Mouse (Mus musculus) c-Kit-positive CD71-positive TER-119-positive erythroid progenitor cells, embryonic 14.5 days (primary cell): ENCODE measurements around the gene Srf.

Experiments
- DNase-seq: peaks from one replicate; pipeline ENCODE4 v3.0.0-alpha.2; 2013; ENCODE audit warnings: low spot score

The Srf gene

DNA sequence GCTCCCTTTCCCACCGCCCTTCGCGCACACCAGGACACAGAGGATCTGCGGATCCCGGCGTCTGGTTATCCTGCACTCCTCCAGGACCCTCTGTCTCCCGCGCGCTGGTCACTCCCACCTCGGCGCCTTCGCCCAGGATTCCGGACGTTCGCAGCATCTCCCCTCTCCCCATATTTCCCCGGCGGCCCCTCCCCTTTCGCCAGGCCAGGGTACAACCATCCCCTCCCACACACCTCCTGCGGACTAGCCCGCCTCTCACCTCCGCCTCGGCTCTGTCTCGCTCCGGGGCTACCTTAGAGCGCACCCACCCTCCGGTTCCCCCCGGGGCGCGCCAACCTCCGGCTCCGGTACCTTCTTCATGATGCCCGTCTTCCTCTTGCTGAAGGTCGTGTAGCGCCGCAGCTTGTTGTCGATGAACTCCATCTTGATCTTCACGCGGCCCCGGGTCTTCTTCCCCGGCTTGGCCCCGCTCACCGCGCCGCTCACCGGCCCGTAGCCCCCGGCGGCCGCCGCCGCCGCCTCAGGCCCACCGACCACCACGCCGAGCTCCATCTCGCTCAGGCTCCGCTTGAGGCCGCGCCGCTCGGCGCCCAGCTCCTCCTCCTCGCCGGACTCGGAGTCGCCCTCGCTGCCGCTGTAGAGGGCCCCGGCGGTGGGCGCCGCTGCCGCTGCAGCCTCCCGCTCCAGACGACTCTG lies 850 bp downstream of the Srf start:
- no peak for DNase-seq

DNA sequence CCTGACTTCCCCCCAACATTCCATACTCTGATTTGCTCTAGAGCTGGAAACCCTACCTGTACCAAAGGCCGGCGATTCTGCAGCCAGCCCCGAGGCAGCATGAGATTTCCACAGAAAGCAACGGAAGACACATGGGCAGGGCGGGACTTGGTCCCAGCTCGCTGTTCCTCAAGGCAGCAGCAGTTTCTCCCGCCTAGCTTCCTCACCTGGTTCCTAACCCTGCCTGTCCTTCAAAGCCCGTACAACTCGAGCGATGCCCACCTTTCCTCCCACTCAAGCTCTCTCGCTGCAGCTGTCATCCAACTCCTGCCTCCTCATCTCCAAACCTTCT lies 1.4 kb downstream of the Srf start:
- peak; percentile 33 for DNase-seq

DNA sequence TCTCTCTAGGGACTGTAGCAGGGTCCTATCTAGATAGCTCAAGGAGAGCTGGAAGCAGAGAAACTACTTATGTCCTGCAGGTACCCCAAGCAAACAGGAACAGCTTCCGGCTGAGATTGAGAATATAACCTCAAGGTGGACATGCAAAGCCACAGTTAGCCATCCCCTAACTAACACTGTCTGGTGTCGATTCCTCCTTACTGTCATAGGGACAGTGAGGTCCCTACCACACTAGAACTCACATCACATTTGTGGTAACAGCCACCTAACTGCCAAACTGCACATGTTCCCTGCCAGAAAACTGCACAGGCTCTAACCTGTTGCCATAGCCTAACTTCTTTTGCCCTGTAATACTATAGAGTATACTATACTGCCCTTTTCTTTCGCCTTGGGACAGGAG lies 2.0 kb downstream of the Srf start:
- no peak for DNase-seq

DNA sequence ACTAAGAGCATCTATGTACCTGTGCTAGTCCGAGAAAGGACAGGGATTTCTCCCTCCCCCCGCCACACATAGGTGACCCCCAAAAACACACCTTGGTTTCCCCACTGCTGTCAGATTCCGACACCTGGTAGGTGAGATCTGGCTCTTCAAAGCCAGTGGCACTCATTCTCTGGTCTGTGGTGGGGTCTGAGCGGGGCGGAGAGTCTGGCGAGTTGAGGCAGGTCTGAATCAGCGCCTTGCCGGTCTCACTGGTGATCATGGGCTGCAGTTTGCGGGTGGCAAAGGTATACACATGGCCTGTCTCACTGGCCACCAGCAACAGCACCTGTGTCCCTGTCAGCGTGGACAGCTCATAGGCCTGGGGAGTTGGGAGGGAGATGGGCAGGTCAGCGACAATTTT lies 2.5 kb downstream of the Srf start:
- DNase-seq = no peak

DNA sequence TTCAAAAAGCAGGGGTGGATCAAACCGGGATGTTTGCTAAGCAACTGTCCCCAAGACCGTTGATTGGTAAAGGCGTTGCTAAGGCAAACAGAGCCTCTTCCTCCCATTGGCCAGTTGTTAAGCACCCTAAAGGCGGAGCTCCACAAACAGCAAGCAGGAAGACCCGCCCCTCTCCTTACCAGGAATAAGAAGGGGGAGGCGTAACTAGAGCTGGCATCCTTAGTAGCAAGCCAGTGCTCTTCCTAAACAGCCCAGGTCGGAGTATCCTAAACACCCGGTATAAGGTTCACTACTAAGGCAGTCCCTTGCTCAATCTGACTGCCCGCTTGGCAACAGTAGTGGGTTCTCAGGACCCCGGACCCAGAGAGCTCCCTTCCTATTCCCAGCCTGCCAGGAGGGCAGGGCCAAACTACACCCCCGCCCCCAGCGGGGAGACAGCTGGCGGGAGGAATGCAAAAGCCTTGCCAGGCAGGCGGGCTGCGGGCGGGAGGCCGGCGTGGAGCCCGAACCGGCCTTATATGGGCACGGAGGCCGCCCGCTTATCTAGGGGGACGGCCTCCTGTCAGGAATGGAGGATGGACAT lies 3.0 kb downstream of the Srf start:
- peak; percentile 76 for DNase-seq

DNA sequence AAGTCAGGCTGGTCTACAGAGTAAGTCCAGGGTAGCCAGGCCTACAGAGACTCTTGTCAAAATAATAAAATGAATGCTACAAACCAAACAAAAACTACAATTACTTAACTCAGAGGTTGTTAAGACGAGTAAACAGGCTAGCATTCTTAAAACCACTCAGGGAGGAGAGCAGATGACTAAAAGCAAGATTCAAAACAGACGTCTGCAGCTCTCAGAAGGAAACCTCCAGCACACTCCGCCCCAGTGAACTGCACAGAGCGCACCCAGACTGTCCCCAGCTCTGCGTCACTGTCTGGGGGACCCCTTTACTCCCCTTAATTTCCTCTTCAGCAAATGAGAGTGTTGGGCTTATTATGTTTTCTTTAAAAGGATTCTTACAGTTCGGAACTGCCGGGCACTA lies 3.8 kb downstream of the Srf start:
- DNase-seq = no peak

DNA sequence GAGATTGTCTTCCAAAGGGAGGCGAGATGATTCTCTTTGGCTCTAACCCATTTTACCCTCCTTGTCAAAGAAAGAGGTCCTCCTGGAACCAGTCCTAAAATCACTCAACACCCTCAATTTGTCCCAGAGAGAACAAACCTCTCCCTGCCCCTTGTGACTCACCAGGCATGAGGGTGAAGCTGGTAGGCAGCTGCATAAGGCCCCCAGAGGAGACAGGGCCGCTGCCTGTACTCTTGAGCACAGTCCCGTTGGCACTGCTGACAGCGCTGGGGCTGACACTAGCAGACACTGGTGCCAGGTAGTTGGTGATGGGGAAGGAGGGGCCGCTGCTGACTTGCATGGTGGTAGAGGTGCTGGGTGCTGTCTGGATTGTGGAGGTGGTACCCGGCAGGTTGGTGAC lies 4.6 kb downstream of the Srf start:
- no peak for DNase-seq

DNA sequence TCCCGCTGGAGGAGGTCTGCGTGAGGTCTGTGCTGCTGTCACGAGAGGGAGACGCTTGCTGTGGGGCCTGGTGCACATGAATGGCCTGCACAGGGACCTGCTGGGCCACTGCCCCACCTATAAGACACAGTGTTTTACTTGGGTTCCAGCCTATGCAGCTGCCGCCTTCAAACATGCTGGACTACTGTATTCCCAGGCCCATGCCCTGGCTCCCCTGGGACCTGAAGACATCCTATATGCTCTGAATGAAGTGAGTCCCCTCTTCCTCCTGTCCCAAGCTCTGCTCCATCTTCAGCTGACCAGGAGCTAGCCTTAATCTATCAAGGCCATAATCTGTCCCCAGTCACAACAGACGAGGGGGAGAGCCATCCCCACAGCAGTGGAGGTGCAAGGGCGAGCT lies 5.1 kb downstream of the Srf start:
- no peak for DNase-seq

DNA sequence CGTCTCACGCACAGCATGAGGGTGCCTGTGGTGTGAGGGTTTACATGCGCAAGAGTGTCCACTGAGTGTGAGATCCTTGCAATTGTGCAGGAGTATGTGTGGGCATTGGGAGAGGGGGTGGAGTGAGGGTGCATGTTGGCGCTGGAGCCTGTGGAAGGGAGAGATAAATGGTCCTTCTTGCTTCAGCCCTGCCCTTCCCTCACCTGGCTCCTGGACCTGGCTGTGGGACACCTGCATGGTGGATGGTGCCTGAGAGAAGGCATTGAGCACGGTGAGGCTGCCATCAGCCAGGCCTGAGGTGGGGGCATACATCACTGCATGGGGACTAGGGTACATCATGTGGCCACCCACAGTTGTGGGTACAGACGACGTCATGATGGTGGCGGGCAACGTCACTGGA lies 6.3 kb downstream of the Srf start:
- DNase-seq = no peak

DNA sequence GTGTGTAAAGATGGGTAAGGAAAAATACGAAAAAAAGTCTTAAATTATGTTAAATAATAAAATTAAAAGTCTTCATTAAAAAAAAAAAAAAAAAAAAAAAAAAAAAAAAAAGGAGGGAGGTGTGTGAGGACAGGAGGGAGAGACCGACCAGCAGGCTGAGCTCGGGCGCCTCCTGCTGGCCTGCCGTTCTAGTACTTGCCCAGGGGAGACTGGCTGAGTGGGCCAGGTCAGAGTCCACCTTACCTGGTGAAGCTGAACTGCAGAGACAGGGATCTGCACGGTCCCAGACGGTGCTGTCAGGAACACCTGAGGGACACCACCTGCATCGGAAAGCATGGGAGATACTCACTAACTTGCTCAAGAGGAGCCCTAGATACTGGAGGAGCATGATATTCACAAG lies 6.8 kb downstream of the Srf start:
- DNase-seq = no peak

DNA sequence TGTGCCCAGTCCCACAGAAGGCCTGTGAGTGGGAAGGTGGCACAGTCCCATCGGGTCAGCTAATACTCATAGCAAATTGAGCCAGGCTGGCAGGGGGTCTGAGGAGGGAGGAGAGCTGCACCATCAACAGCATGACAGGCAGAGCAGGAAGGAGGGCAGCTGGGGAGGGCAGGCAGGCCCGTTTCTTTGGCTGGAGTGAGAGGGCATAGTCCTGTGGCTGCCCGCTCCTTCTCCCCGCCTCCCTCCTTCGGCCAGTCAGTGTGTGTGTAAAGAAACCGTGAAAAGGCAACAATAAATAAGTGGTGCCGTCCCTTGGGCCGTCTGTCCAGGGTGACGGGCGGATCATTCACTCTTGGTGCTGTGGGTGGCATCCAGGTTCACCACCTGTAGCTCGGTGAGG lies 7.2 kb downstream of the Srf start:
- DNase-seq = no peak

DNA sequence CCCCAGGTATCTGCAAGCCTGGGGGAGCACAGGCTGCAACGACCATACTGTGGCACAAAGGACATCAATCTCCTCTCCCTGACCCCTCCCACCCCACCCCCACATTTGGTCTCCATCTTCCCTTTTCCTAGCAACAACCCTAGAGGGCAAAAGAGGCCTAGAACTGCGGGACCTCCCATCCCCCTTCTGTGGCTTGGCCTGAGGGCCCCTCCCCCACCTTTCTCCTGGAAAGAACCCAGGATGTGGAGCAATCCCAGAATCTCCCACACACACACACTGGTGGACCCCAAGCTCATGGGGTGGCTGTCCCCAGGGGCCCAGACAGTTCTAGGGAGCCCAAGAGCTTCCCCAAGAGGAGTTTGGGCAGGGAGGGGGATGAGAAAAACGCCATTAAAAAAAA lies 8.1 kb downstream of the Srf start:
- no peak for DNase-seq

DNA sequence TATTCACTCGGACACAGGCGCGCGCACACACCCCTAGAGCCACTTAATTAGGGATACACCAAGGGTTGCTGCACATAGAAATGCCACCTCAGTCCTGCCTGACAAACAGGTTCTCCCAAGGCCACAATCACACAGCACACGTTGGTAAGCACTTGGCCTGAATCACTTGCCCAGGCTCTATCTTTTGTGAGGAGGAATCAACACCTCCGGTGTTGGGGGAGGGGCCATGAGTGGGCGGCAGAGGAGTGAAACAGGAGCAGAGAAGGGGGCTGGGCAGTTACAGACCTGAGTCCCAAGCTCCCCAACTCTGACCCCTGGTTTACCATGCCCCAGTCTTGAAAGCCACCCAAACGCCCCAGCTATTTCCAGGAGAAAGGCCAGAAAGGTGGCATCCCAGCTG lies 9.0 kb downstream of the Srf start:
- DNase-seq = no peak

DNA sequence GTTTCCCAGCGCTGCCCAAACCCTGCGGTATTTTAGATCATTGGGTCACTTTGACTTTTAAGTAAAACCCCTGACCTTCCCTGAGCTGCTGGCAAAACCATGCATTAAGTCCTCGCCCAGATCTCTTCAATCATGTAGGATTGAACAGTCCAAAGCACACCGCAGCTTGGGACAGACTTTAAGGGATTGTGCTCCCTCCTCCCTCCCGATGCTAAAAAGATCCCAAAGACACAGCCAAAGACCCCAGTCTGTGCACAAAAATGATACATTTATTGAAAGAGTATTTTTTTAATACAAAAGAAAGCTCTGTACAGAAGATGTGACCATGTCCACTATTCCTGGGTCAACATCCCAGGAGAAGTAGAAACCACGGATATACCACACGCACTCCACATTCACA lies 9.4 kb downstream of the Srf start:
- DNase-seq = no peak

DNA sequence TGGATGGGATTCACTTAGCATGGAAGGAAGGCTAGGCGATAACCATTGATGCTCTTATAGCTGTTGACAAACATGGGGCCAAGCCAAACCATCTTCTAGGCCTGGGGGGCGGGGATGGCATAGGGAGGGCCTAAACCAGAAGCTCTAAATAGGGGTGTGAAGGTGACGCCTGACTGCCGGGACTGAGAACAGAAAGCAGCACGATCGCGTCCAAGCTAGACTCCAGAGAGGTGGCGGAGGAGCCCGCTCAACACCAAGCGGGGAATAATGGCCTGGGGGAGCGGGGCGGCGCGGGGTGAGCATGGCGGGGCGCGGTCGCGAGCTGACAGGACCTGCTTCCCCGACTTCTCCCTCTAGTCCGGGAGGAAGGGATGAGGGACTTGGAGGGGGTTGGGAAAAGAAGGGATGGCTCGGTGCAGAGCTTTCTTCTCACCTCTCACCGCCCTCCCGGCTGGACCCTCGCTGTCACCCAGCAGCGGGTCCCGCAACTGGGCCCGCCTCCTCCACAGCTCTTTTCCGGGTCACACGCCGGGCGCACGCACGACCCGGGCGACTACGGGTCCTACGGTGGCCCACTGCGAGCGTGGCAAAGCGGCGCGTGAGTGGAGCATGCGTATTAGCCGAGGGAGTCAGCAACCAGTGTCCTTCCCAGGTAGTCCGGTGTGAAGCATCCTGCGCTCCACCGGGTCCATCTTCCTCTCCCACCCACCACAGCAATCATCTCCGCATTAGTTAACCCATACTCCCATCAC lies 10.0 kb downstream of the Srf start, which contains the start of gene Cul9:
Gene Cul9, minus strand, starts transcription at position 576 of the 752 bp plus-strand sequence.
- DNase-seq = no peak

DNA sequence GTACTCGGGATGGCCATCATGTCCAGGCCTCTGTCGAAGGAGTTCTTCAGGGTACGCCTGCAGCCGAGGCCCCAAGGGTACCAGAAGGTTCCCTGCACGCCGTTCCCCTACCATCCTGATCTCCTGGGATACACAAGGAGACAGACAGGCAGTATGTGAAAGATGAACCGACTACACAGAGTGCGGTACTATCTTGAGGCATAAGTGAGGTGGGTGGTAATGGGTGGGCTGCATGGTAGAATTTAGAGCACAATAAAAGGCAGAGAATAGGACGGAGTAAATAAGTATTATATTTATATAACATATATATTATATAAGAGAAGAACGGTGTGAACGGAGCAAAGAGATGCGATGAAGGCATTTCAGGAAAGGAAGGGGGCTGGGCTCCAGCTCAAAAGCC lies 12.3 kb downstream of the Srf start:
- no peak for DNase-seq

DNA sequence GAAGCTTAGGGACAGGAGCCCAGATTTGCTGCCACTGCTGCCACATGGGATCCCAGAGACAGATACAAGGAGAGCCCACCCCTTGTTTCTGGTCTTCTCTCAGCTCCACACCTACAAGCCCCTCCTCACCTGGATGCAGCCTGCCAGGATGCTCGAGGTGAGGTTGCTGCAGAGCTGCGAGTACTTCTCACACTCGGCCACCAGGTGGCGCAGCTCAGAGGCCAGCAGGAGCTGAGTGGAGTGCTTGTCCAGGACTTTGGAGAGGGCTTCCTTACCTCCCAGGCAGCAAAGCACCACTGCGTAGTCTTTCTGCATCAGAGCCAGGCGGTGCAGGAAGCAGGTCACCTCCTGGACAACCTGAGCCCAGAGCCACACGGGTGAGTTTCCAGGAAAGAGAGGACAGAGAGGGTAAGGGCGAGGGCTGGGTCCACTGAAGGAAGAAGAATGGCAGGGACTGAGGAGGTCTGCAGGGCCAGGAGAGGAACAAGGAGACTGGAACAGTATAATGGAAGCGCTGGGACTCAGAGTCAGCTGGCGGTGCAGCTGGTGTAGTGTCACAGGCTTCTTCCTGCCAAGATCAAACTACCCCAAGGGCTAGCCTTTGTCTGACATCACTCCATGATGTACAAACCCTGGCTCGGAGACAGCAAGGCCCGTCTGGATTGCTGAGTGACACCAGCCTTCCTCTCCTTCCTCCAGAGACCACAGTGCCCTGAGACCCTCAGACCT lies 30.2 kb downstream of the Srf start:
- DNase-seq = peak; percentile 63

DNA sequence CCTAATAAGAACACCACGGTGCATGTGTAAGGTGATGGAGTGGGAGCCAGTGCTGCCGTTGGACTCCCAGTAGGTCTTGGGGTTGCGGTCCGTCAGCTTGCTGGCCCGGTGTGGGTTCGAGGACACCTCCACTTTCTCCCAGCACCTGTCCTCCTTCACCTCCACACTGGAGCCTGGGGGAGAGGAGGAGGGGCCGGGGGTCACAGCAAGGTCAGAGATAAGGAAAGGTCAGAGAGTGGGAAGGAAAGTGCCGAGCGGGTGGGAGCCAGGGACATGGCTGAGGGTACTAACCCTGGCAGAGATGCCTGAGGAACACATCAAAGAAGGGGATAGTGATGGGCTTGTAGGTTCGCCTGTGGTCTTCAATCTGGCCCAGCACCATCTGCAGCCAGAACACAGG lies 30.9 kb downstream of the Srf start:
- no peak for DNase-seq

DNA sequence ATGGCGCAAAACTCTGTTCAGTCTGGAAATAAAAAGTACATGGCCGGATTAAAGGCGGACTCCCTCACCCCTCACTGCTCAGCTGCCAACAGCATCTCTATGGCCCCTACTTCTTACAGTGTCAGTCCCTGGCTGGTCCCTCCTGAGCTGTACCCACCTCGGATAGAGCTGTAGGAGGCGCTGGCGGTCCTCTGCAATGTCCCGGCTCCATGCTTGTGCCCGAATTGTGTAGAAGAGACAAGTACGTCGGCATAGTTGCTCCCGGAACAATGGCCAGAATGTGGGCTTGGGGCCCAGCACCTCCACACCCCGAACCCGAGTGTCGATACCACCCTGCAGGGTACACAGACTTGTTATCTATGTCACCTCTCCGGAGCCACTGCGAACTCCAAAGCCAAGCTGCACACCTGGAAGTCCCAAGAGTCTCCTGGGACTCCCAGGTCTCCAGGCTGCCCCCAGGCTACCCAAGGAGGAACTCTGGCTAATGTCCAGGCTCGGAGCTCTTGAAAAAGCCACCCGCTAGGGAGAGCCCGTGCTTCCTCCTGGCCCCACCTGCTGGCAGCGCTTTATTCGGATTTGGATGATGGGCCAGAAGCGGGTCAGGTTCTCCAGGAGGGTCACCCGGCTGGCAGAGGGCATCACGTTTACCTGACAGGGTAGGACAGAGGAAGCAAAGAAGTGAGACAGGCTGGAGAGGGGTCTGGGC lies 33.9 kb downstream of the Srf start:
- DNase-seq = no peak

DNA sequence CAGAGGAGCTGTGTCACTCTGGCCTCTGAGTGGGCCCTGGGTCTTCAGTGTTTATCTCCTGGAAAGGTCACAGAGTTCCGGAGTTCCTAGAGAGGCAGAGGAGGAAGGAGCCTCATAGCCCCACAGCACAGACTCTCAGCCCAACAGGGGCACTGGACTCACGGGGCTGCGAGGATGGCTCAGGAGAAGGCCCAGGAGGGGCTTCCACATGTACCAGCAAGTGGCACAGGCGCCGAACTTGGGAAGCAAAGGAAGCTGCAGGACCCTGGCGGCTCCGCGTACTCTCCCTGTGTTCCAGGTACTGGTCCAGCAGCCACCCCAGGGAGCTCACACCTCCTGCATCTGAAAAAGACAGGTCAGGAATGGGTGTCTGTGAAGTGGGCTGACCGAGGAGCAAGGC lies 34.8 kb downstream of the Srf start:
- no peak for DNase-seq

DNA sequence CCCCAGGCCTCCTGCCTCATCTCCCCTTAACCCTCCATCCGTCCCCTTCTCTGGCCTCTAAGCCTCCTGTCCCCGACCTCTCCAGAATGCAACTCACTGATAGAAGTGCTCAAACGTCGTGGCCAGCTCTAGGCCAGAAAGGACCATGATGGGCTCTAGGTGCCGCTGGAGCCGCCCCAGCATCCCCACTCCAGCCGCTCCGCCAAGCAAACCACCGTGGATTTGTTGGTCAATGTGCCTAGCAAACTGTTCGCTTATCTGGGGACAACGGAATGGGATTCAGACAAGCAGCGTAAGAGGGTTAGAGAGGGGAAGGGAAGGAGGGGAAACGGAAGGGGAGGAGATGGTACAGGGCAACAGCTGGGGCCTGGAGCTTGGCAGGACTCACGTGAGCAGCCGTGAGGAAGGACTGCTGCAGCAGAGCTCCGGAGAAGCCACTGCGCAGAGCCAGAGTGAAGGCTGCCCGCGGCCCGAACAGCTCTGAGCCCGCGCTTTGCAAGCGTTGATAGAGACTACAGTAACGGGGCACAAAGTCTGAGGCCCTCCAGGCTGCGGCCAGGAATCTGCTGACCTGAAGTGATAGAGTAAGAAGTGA lies 35.5 kb downstream of the Srf start:
- DNase-seq = no peak

DNA sequence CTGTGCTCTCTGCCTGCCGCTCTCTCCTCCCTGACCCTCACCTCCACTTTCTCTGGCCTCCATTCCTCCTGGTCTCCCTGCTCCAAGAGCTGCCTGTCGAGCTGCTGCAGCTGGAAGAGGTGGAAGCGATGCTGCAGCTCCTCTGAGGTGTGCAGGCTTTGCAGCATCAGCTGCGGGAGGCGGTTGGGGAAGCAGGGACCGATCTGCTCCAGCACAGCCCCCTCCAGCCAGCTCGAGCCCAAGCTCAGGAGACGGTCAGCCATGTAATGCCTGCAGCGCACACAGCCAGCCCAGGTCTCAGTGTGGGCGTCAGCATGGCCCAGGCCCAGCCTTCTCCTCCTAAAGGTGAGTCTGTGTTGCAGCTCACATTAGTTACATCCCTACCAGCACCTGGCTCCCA lies 36.0 kb downstream of the Srf start:
- DNase-seq = no peak
